Mouse (Mus musculus) forebrain, embryonic 16.5 days (tissue): ENCODE results near the gene Lin7a. TPM values are rescaled to one million over a fixed set of nuclear protein-coding genes. Genes with fewer than 3 reads are reported as not detected.

ENCODE experiments used
- ATAC-seq: fragments of 200-750 bp; cut with Nextera tagmentation; 2 replicates; pipeline ENCODE4 v1.8.0; 2017; ENCODE audit warnings: mild to moderate bottlenecking, moderate library complexity
- H3K27ac ChIP-seq: fragments of 300-500 bp; sonication (generic); 2 replicates; pipeline ENCODE4 v1.5.1; 2014; ENCODE audit warnings: low read length, control low read depth
- H3K27me3 ChIP-seq: fragments of 300-500 bp; sonication (generic); replicated peaks from 2 replicates; pipeline ENCODE4 v1.6.1; 2014; ENCODE audit warnings: low read length; ENCODE audit not compliant: control insufficient read depth, insufficient read depth
- H3K36me3 ChIP-seq: fragments of 300-500 bp; sonication (generic); 2 replicates; pipeline ENCODE4 v1.6.1; 2014; ENCODE audit not compliant: control insufficient read depth, insufficient read depth
- H3K4me1 ChIP-seq: fragments of 300-500 bp; sonication (generic); replicated peaks from 2 replicates; pipeline ENCODE4 v1.6.1; 2014; ENCODE audit warnings: low read length; ENCODE audit not compliant: control insufficient read depth, insufficient read depth
- H3K4me2 ChIP-seq: fragments of 300-500 bp; sonication (generic); 2 replicates; pipeline ENCODE4 v1.6.1; 2014; ENCODE audit warnings: mild to moderate bottlenecking, low read length, control low read depth
- H3K4me3 ChIP-seq: fragments of 300-500 bp; sonication (generic); replicated peaks from 2 replicates; pipeline ENCODE4 v1.5.1; 2014; ENCODE audit warnings: mild to moderate bottlenecking, low read length, control low read depth
- H3K9ac ChIP-seq: fragments of 300-500 bp; sonication (generic); replicated peaks from 2 replicates; pipeline ENCODE4 v1.6.1; 2014; ENCODE audit warnings: low read depth, low read length, control low read depth
- H3K9me3 ChIP-seq: fragments of 300-500 bp; sonication (generic); 2 replicates; pipeline ENCODE4 v1.6.1; 2016; ENCODE audit warnings: low read length; ENCODE audit not compliant: control insufficient read depth
- WGBS: fragments of 180-500 bp; shearing (Covaris S2); extraction: QIAGEN DNeasy Blood & Tissue Kit; methylation state at CpG from one replicate; pipeline ENCODE4 v1.1.7; 2014; 5-methylcytosine and 5-hydroxymethylcytosine counted together
- polyA plus RNA-seq: library from polyadenylated mRNA; unstranded; fragments of >200 nt; fragmentation: Nextera tagmentation; extraction: Ambion mirVana; gene quantifications from 2 replicates; pipeline ENCODE4 v1.2.1, GENCODE M21; 2015

Lin7a gene
- polyA plus RNA-seq, 1 experiment from 2014 or later, result 18.8 TPM

GRCm38 (mm10) chr10:107362026-107362425 lies 90.5 kb downstream of the Lin7a start:
- H3K9me3 ChIP-seq, result no peaks in the 10 kb centered on the region
- H3K36me3 ChIP-seq, result no peaks in the 10 kb centered on the region
- no peak overlapping the region for H3K27ac ChIP-seq
- H3K4me2 ChIP-seq, result no peak overlapping the region
- H3K4me1 ChIP-seq, result no peaks in the 10 kb centered on the region
- H3K4me3 ChIP-seq, result no peak overlapping the region
- WGBS, result 91% methylated on average over 2 of the region's 2 CpGs
- no peak overlapping the region for H3K9ac ChIP-seq
- no peak for ATAC-seq
- no peaks in the 10 kb centered on the region for H3K27me3 ChIP-seq

GRCm38 (mm10) chr10:107363049-107363816 lies 91.7 kb downstream of the Lin7a start:
- ATAC-seq, result no peak
- no peaks in the 10 kb centered on the region for H3K4me1 ChIP-seq
- H3K36me3 ChIP-seq, result no peaks in the 10 kb centered on the region
- no peak overlapping the region for H3K9ac ChIP-seq
- H3K4me3 ChIP-seq, result no peak overlapping the region
- WGBS, result 90% methylated on average over 16 of the region's 16 CpGs
- H3K9me3 ChIP-seq, result no peaks in the 10 kb centered on the region
- H3K27me3 ChIP-seq, result no peaks in the 10 kb centered on the region
- H3K27ac ChIP-seq, result no peak overlapping the region
- H3K4me2 ChIP-seq, result no peak overlapping the region

GRCm38 (mm10) chr10:107377218-107377617 lies 105.7 kb downstream of the Lin7a start:
- Histone ChIP-seq H3K36me3 (no peaks in the 10 kb centered on the region), H3K4me3 (no peak overlapping the region), H3K9ac (no peak overlapping the region), H3K9me3 (no peaks in the 10 kb centered on the region), H3K27ac (no peak overlapping the region), H3K4me2 (no peak overlapping the region), H3K27me3 (no peaks in the 10 kb centered on the region), H3K4me1 (no peaks in the 10 kb centered on the region)
- ATAC-seq, result no peak
- WGBS, result 74% methylated on average over 2 of the region's 2 CpGs

- no peak overlapping the region for H3K27ac ChIP-seq
- 59% methylated on average over 4 of the region's 4 CpGs for WGBS
- no peaks in the 10 kb centered on the region for H3K27me3 ChIP-seq
- no peak overlapping the region for H3K4me3 ChIP-seq
- H3K9ac ChIP-seq, result no peak overlapping the region
- peak; percentile 59 for ATAC-seq
- H3K36me3 ChIP-seq, result no peaks in the 10 kb centered on the region
- H3K4me2 ChIP-seq, result no peak overlapping the region
- no peaks in the 10 kb centered on the region for H3K4me1 ChIP-seq
- no peaks in the 10 kb centered on the region for H3K9me3 ChIP-seq
Measured at GRCm38 (mm10) chr10:107381143-107381746, 109.8 kb downstream of the Lin7a start.

GRCm38 (mm10) chr10:107383825-107384224 lies 112.3 kb downstream of the Lin7a start:
- Histone ChIP-seq H3K4me2 (no peak overlapping the region), H3K9me3 (no peaks in the 10 kb centered on the region), H3K36me3 (no peaks in the 10 kb centered on the region), H3K27ac (no peak overlapping the region), H3K4me3 (no peak overlapping the region), H3K4me1 (no peaks in the 10 kb centered on the region), H3K27me3 (no peaks in the 10 kb centered on the region), H3K9ac (no peak overlapping the region)
- ATAC-seq, result no peak

GRCm38 (mm10) chr10:107389505-107389904 lies 118.0 kb downstream of the Lin7a start:
- no peaks in the 10 kb centered on the region for H3K27me3 ChIP-seq
- H3K27ac ChIP-seq, result no peak overlapping the region
- no peak overlapping the region for H3K4me2 ChIP-seq
- no peaks in the 10 kb centered on the region for H3K36me3 ChIP-seq
- WGBS, result 51% methylated on average over 4 of the region's 4 CpGs
- no peak overlapping the region for H3K4me3 ChIP-seq
- H3K9me3 ChIP-seq, result no peaks in the 10 kb centered on the region
- peak; percentile 83 for ATAC-seq
- H3K9ac ChIP-seq, result no peak overlapping the region
- H3K4me1 ChIP-seq, result no peaks in the 10 kb centered on the region

GRCm38 (mm10) chr10:107405347-107405746 lies 133.9 kb downstream of the Lin7a start:
- Histone ChIP-seq H3K4me2 (no peak overlapping the region), H3K9me3 (no peaks in the 10 kb centered on the region), H3K36me3 (no peaks in the 10 kb centered on the region), H3K27ac (no peak overlapping the region), H3K27me3 (no peaks in the 10 kb centered on the region), H3K4me3 (no peak overlapping the region), H3K9ac (no peak overlapping the region), H3K4me1 (no peaks in the 10 kb centered on the region)
- 59% methylated on average over 4 of the region's 4 CpGs for WGBS
- peak; percentile 77 for ATAC-seq

- H3K4me2 ChIP-seq, result no peak overlapping the region
- no peak overlapping the region for H3K4me3 ChIP-seq
- H3K36me3 ChIP-seq, result no peaks in the 10 kb centered on the region
- no peak overlapping the region for H3K27ac ChIP-seq
- no peaks in the 10 kb centered on the region for H3K4me1 ChIP-seq
- no peak for ATAC-seq
- no peak overlapping the region for H3K9ac ChIP-seq
- WGBS, result 92% methylated on average over 14 of the region's 14 CpGs
- no peaks in the 10 kb centered on the region for H3K27me3 ChIP-seq
- no peaks in the 10 kb centered on the region for H3K9me3 ChIP-seq
Measured at GRCm38 (mm10) chr10:107418306-107418705, 146.8 kb downstream of the Lin7a start.

GRCm38 (mm10) chr10:107436967-107437366 lies 165.5 kb downstream of the Lin7a start:
- WGBS, result 27% methylated on average over 5 of the region's 5 CpGs
- Histone ChIP-seq H3K9me3 (no peaks in the 10 kb centered on the region), H3K36me3 (no peaks in the 10 kb centered on the region), H3K4me1 (0 out of 2 replicates have a peak, but pooled peaks cover 5% of the 10 kb centered on the region), H3K27ac (no peak overlapping the region), H3K4me3 (no peak overlapping the region), H3K9ac (no peak overlapping the region), H3K27me3 (no peaks in the 10 kb centered on the region), H3K4me2 (no peak overlapping the region)
- peak; percentile 65 for ATAC-seq
